Mouse (Mus musculus): ENCODE results near the gene Pcif1. TPM values are rescaled to one million over a fixed set of nuclear protein-coding genes. Genes with fewer than 3 reads are reported as not detected.
"Not testable (repeated sequence)": the region's sequence is repeated elsewhere in the genome, so short reads cannot be mapped to it uniquely, and the experiment has no call there.

Gene Pcif1
- polyA plus RNA-seq, 1 experiment from 2014 or later, result 87.3 TPM

DNA sequence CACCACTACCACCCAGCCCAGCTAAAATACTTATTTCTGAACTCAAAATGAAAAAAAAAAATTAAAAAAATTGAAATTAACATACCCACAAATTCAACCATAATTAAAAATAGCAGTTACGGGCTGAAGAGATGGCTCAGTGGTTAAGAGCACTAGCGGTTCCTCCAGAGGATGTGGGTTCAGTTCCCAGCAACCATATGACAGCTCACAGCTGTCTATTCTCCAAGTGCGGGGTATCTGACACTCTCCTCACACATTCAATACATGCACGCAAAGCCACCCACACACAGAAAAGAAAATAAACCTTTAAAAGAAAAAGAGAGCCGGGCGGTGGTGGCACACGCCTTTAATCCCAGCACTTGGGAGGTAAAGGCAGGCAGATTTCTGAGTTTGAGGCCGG lies 29.0 kb upstream of the Pcif1 start:
- WGBS, result 74% methylated on average over 8 of the region's 8 CpGs
- H3K4me3 ChIP-seq (ENCODE audit: low read depth, low read length), result no peak overlapping the region
- H3K27ac ChIP-seq (ENCODE audit: low read length), result no peak overlapping the region
- no peaks in the 10 kb centered on the region for H3K4me1 ChIP-seq (ENCODE audit: control insufficient read depth, insufficient read depth, low read length)
- no peak for ATAC-seq (ENCODE audit: insufficient number of reproducible peaks, insufficient read depth, low FRiP score, low read depth)
- H3K9ac ChIP-seq (replicated peaks; ENCODE audit: low read depth, low read length), result no peak overlapping the region
- H3K9me3 ChIP-seq (ENCODE audit: control insufficient read depth, low read depth, low read length), result no peaks in the 10 kb centered on the region
- no peaks in the 10 kb centered on the region for H3K27me3 ChIP-seq (ENCODE audit: control insufficient read depth, insufficient read depth, low read length)
- H3K36me3 ChIP-seq (ENCODE audit: control insufficient read depth, insufficient read depth, low read length), result no peaks in the 10 kb centered on the region
- no peak overlapping the region for H3K4me2 ChIP-seq (replicated peaks; ENCODE audit: low read depth, low read length)

GRCm38 (mm10) chr2:164855572-164855971 lies 23.5 kb upstream of the Pcif1 start:
- H3K27ac ChIP-seq (ENCODE audit: low read length); H3K9ac ChIP-seq (replicated peaks; ENCODE audit: low read depth, low read length); H3K36me3 ChIP-seq (ENCODE audit: control insufficient read depth, insufficient read depth, low read length); ATAC-seq (ENCODE audit: insufficient number of reproducible peaks, insufficient read depth, low FRiP score, low read depth); H3K9me3 ChIP-seq (ENCODE audit: control insufficient read depth, low read depth, low read length); H3K4me2 ChIP-seq (replicated peaks; ENCODE audit: low read depth, low read length); H3K4me3 ChIP-seq (ENCODE audit: low read depth, low read length); H3K27me3 ChIP-seq (ENCODE audit: control insufficient read depth, insufficient read depth, low read length): not testable (repeated sequence)
- WGBS, result 73% methylated on average over 5 of the region's 5 CpGs
- peaks cover 15% of the 10 kb centered on the region; the same call in 1 of the 2 replicates for H3K4me1 ChIP-seq (ENCODE audit: control insufficient read depth, insufficient read depth, low read length)

DNA sequence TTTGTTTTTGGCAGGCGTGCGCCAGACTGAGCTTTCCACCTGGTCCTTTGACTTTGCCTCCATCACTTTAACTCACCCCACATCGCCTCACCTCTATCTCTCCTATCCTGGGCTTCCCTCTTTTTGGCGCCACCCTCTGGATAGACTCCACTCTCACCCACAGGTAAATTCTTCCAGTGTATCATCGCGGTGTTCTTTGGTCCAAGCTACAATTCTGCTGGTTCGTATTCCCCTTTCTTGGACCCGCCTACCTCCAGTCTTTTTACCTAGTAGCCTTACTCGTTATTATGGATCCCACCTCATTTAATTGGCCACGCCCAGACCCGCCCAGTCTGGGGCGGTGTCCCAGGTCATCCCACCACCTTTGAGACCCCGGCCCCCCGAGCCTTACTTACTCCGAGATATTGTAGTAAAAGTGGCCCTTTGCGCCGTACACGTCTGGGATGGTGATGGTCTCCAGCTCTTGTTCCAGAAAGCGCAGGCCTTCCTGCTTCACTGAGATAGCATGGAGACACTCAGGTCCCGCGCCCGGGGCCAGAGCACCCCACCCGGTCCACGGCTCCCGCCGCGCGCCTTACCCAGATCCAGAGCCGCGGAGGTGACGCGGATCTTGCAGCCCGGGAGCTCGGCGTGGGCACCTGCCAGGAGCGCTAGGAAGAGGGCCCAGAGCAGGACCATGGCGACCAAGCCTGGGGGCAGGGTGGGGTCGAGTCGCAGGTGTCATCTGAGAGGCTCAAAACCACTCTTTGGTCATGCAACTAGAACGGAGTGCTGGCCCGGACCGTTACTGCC lies 22.6 kb upstream of the Pcif1 start:
- H3K27ac ChIP-seq (ENCODE audit: low read length), result no peak overlapping the region; the same call in 1 of the 2 replicates
- peak; percentile 34; the same call in 1 of the 2 replicates for ATAC-seq (ENCODE audit: insufficient number of reproducible peaks, insufficient read depth, low FRiP score, low read depth)
- WGBS, result 2% methylated on average over 42 of the region's 42 CpGs

DNA sequence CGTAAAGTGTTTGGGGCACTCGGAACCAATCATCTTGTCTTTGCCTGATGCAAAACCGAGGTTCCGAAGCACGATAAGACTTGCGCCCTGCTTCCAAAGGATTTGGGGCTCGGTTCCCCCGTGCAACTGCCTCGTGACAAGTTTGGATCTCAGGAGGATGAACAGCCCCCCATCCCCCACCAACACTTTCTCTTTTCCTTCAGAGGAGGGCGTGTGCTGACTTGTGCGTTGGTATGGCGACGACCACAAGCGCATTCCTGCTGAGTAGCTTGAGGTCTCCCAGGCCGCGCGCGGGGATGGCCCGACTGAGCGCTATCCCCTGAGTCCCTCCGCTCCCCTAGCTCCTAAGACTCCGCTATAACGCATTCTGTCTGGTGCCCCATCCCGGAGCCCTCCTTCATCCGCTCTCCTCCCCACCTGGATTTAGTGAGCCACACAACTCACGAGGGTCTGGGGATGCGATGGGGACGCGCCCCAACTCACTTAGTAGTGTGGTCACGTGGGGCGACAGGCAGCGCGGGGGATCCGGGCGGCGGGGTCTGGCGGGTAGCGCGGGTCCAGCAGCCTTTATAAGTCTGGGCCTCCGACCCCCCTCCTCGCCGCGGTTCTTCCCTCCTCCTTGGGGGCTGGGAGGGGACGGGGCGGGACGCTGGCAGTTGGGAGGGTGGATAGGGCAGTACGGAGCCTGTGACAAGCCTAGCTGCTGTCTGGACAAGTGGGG lies 21.8 kb upstream of the Pcif1 start, which contains the start of gene Pltp:
Pltp (minus strand) TSS at position 611 of the 721 bp plus-strand sequence.
- no peaks in the 10 kb centered on the region for H3K36me3 ChIP-seq (ENCODE audit: control insufficient read depth, insufficient read depth, low read length)
- no peaks in the 10 kb centered on the region for H3K9me3 ChIP-seq (ENCODE audit: control insufficient read depth, low read depth, low read length)
- H3K27me3 ChIP-seq (ENCODE audit: control insufficient read depth, insufficient read depth, low read length), result peaks cover 2% of the 10 kb centered on the region; the same call in 1 of the 2 replicates
- no peak within 1 kb of the TSS; the same call in 1 of the 2 replicates for H3K27ac ChIP-seq (ENCODE audit: low read length)
- peaks cover 15% of the 10 kb centered on the region; the same call in 1 of the 2 replicates for H3K4me1 ChIP-seq (ENCODE audit: control insufficient read depth, insufficient read depth, low read length)
- ATAC-seq (ENCODE audit: insufficient number of reproducible peaks, insufficient read depth, low FRiP score, low read depth), result peak; percentile 56; the same call in 1 of the 2 replicates
- peak within 1 kb of the TSS; percentile 98 for H3K4me2 ChIP-seq (replicated peaks; ENCODE audit: low read depth, low read length)
- under 1% methylated on average over 47 of the region's 47 CpGs for WGBS
- H3K9ac ChIP-seq (replicated peaks; ENCODE audit: low read depth, low read length), result peak within 1 kb of the TSS; percentile 28
- H3K4me3 ChIP-seq (ENCODE audit: low read depth, low read length), result peak within 1 kb of the TSS; percentile 38

More for the DNA sequence above, 22.6 kb upstream of the Pcif1 start:
- H3K9ac ChIP-seq (replicated peaks; ENCODE audit: low read depth, low read length), result peak overlapping the region; percentile 28; the same call in 1 of the 2 replicates
- no peaks in the 10 kb centered on the region for H3K36me3 ChIP-seq (ENCODE audit: control insufficient read depth, insufficient read depth, low read length)
- H3K4me2 ChIP-seq (replicated peaks; ENCODE audit: low read depth, low read length), result peak overlapping the region; percentile 98
- peak overlapping the region; percentile 38 for H3K4me3 ChIP-seq (ENCODE audit: low read depth, low read length)
- no peaks in the 10 kb centered on the region for H3K9me3 ChIP-seq (ENCODE audit: control insufficient read depth, low read depth, low read length)
- peaks cover 2% of the 10 kb centered on the region; the same call in 1 of the 2 replicates for H3K27me3 ChIP-seq (ENCODE audit: control insufficient read depth, insufficient read depth, low read length)
- peaks cover 15% of the 10 kb centered on the region; the same call in 1 of the 2 replicates for H3K4me1 ChIP-seq (ENCODE audit: control insufficient read depth, insufficient read depth, low read length)

DNA sequence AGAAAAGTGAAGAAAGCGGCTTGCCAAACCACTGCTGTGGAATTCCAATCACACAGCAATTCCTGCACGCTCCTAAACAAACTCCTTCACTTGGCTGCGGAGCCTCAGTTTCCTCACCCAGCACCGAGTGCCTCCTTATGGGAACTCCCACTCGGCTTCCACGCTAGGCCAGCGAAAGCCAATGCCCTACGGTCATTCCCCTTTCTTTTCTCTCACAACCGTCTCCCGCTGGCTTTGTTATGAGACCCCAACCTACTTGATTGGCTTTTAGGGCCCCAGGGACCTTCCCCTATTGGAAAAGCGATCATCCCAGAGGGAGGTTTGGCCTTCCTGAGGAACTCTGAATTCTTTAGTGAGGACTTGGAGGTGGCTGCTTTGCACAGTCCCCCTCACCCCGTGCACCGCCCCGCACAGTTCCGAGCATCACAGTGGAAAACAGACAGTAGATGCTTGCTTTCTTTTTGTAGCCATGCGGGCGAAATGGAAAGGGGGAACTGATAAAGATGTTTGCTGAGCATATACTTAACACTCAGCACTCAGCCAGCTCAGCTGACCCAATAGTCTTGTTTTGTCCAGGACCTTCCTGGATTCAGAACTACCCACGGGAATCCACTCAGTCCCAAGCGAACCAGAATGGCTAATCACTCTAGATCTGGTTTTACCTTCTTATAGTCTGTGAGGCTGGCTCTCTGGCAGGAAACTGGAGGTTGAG lies 21.1 kb upstream of the Pcif1 start:
- Histone ChIP-seq H3K9ac (replicated peaks; ENCODE audit: low read depth, low read length) (peak overlapping the region; percentile 22; the same call in 1 of the 2 replicates), H3K9me3 (ENCODE audit: control insufficient read depth, low read depth, low read length) (no peaks in the 10 kb centered on the region), H3K27me3 (ENCODE audit: control insufficient read depth, insufficient read depth, low read length) (peaks cover 2% of the 10 kb centered on the region; the same call in 1 of the 2 replicates), H3K4me1 (ENCODE audit: control insufficient read depth, insufficient read depth, low read length) (peaks cover 15% of the 10 kb centered on the region; the same call in 1 of the 2 replicates), H3K27ac (ENCODE audit: low read length) (no peak overlapping the region), H3K4me3 (ENCODE audit: low read depth, low read length) (peak overlapping the region; percentile 38), H3K36me3 (ENCODE audit: control insufficient read depth, insufficient read depth, low read length) (no peaks in the 10 kb centered on the region), H3K4me2 (replicated peaks; ENCODE audit: low read depth, low read length) (peak overlapping the region; percentile 98)
- ATAC-seq (ENCODE audit: insufficient number of reproducible peaks, insufficient read depth, low FRiP score, low read depth), result no peak
- WGBS, result 11% methylated on average over 19 of the region's 19 CpGs

DNA sequence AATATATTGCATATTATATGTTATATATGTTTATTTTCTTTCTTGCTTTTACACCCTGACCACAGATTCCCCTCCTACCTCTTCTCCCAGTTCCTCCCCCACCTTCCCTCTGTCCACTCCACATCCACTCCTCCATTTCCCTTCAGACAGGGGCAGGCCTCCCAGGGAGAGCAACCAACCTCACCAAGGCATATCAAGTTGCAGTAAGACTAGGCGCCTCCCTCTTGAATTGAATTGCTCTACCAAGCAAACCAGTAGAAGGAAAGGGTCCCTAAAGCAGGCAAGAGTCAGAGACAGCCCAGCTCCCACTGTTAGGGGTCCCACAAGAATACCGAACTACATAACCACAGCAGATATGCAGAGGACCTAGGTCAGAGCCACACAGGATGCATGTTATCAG lies 19.9 kb upstream of the Pcif1 start:
- Histone ChIP-seq H3K4me1 (ENCODE audit: control insufficient read depth, insufficient read depth, low read length) (peaks cover 15% of the 10 kb centered on the region; the same call in 1 of the 2 replicates), H3K9ac (replicated peaks; ENCODE audit: low read depth, low read length) (no peak overlapping the region), H3K9me3 (ENCODE audit: control insufficient read depth, low read depth, low read length) (no peaks in the 10 kb centered on the region), H3K4me2 (replicated peaks; ENCODE audit: low read depth, low read length) (no peak overlapping the region), H3K27me3 (ENCODE audit: control insufficient read depth, insufficient read depth, low read length) (peaks cover 2% of the 10 kb centered on the region; the same call in 1 of the 2 replicates), H3K27ac (ENCODE audit: low read length) (no peak overlapping the region), H3K36me3 (ENCODE audit: control insufficient read depth, insufficient read depth, low read length) (no peaks in the 10 kb centered on the region), H3K4me3 (ENCODE audit: low read depth, low read length) (no peak overlapping the region)
- 40% methylated on average over 2 of the region's 2 CpGs for WGBS
- ATAC-seq (ENCODE audit: insufficient number of reproducible peaks, insufficient read depth, low FRiP score, low read depth), result no peak

- Histone ChIP-seq H3K4me2 (replicated peaks; ENCODE audit: low read depth, low read length) (no peak overlapping the region), H3K9ac (replicated peaks; ENCODE audit: low read depth, low read length) (no peak overlapping the region), H3K4me1 (ENCODE audit: control insufficient read depth, insufficient read depth, low read length) (peaks cover 15% of the 10 kb centered on the region; the same call in 1 of the 2 replicates), H3K4me3 (ENCODE audit: low read depth, low read length) (no peak overlapping the region), H3K36me3 (ENCODE audit: control insufficient read depth, insufficient read depth, low read length) (no peaks in the 10 kb centered on the region), H3K9me3 (ENCODE audit: control insufficient read depth, low read depth, low read length) (no peaks in the 10 kb centered on the region), H3K27ac (ENCODE audit: low read length) (no peak overlapping the region), H3K27me3 (ENCODE audit: control insufficient read depth, insufficient read depth, low read length) (peaks cover 2% of the 10 kb centered on the region; the same call in 1 of the 2 replicates)
- no peak for ATAC-seq (ENCODE audit: insufficient number of reproducible peaks, insufficient read depth, low FRiP score, low read depth)
- WGBS, result 66% methylated on average over 9 of the region's 9 CpGs
Observed at GRCm38 (mm10) chr2:164859640-164860432, 19.3 kb upstream of the Pcif1 start.

All from stomach, embryonic 14.5 days (tissue).